Mouse (Mus musculus): Measurements from ENCODE around the gene Irf2. TPM values are rescaled to one million over a fixed set of nuclear protein-coding genes. Genes with fewer than 3 reads are reported as not detected.

Irf2 gene
- total RNA-seq, 2 experiments from 2014 or later: 67.9 to 76.9 TPM

DNA sequence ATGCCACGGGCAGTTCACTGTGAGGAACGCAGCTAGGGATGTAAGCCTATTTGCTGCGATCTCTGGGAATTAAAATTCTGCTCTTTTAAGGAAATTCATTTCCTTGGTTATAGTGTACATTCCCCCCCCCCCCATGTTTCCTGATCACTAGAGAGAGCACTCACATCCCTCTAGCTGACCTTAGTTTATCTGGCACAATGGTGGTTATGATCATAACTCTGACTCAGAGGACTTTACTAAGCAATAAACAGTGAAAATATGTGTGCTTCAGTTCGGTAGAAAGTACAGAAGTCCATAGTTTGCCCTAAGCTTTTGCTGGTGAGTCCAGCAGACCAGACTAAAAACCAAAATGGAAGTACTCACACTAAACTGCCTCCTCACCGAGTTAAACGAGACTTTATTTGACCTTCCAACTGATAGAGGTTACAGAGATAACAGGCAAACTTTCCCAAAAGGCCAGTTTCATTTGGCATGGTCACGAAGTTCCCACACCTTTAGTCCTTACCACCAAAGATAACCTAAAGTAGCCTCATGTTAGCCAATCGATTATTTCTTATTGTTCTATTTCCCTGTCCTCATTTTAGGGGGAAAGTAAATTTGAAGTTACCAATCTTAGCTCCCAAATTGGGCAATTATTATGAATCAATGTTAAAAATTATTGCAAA lies 142.4 kb downstream of the Irf2 start:
- DNase-seq: no peak

DNA sequence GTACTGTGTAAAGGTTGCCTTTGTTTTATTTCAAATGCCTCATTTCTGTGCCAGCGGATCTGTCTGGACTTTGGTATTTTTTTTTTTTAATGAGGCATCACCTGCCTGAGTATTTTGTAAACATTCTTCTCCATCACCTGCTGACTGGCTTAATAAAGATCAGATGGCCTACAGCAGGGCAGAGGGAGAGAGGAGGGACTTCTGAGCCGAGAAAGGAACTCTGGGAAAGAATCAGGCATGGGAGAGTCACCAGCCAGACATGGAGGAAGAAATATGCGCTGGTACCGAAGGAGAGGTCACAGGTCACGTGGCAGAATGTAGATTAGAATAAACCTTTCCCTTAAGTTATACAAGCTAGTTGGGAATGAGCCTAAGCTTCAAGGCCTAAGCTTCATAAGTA lies 143.2 kb downstream of the Irf2 start:
- no peak for DNase-seq

DNA sequence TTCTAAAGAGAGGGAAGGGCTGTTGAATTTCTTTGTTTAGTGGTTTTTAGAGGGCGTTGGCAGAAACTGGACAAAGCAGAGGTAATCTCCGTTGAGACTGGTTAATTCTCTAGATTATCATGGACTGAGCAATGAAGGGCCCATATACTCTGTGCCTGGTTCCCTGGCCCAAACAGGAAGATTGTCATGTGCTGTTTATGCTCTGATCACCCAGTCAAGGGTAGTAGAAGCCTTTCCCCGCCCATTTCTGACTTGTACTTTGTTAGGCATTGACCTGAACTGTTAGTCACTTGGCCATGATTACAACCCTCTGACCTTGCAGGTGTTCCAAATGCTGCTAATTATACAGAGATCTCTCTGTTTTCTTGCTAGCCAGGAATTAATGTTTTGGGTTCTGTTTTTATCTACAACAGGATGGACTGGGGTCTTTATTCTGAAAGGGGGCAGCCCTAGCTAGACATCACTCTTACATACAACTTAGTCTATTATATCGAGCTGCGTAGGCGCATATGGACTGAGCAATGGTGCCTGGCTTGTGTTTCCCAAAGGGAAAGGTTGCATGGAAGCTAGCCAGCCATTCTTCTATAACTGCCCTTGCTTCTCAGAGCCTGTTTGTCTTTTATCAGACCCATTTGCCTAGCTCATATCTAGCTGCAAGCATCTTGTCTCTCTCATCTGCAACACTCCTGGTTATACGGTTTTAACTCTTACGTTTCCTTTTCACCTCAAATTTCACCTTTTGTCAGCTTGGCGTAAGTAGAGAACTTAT lies 143.9 kb downstream of the Irf2 start:
- peak; percentile 41 to 49 for DNase-seq

DNA sequence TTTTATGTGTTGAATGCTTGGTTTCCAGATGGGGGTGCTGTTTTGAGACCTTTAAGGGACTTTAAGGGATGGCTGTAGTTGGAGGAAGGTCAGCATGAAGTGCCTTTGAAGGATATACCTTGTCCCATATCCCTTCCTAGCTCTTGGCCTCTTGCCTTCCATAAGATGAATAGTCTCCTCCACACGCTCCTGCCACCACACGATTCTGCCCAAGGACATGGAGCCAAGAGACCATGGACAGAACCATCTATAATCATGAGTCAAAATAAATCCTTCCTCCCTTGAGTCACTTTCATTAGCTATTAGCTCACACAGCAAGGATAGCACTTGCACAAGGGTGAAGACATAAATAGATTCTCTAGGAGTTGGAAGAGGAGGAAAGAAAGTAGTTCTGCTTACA lies 146.3 kb downstream of the Irf2 start:
- peak; percentile 12 to 52 for DNase-seq

DNA sequence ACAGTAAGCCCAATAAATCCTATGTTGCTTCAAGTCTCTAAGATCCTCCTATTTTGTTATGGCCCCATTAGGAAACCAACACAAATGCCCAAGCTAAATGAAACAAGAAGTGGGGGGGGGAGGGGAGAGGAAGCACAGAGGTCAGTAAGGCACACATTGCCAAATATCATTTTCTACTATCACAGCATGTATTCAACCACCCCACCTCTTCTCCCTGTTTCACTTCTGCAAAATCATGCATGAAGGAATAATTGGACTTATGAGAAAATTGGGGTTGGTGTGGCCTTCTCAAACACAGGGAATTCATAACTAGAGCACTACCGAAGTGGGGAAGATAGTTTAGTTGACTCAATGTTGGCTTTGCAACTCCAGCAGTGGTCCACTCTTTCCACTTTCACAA lies 146.7 kb downstream of the Irf2 start:
- no peak for DNase-seq

DNA sequence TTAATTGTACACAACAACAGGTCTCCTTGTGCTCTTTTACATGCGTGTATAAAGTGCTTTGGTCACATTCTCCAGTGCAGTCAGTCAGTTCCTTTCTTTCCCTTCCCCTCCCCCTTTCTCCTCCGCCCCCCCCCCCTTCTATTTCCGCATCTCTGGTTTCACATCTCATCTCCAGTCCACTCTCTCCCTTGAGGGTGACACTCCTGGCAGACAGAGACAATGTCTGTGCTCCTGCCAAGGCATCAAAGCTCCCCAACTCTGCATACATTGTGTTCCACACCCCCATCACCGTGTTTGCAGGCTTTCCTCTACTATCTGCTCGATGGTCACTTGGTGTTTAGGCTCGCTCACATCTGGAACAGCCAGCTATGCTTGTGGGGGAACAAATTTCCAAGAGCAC lies 147.9 kb downstream of the Irf2 start:
- DNase-seq: no peak

DNA sequence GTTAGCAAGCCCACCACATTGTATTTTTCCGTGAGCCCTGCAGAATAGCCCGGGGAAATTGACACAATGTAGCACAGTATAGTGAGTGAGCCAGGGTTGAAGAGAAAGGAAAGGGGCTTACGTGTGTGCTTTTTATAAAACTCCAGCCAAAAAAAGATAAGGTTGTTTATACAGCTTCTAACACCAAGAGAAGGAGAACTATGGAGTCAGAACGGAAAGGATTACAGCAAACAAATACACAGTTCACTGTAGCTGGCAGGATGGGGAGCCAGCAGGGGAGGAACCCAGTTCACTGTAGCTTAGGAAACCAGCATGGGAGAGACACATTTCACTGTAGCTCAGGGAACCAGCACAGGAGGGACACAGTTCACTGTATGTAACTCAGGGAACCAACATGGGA lies 149.0 kb downstream of the Irf2 start:
- no peak for DNase-seq

DNA sequence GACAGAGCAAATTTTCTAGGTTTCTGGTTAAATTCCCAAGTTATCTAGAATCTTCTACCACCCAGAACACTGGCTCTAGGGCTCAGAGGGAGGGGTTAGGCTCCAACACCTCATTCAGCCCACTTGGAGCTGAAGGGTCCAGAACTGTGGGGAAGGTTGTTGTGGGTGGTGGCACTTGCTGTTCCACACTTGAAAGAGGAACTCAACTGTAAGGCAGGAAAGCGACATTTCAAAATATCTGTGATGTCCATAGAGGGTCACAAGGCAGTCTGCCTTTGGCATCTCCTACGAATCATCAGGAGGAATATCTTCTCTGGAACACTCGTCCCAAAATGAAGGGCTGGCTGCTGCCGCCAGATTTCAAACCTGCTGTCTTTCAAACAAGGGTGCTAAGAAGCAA lies 150.7 kb downstream of the Irf2 start:
- DNase-seq: no peak

DNA sequence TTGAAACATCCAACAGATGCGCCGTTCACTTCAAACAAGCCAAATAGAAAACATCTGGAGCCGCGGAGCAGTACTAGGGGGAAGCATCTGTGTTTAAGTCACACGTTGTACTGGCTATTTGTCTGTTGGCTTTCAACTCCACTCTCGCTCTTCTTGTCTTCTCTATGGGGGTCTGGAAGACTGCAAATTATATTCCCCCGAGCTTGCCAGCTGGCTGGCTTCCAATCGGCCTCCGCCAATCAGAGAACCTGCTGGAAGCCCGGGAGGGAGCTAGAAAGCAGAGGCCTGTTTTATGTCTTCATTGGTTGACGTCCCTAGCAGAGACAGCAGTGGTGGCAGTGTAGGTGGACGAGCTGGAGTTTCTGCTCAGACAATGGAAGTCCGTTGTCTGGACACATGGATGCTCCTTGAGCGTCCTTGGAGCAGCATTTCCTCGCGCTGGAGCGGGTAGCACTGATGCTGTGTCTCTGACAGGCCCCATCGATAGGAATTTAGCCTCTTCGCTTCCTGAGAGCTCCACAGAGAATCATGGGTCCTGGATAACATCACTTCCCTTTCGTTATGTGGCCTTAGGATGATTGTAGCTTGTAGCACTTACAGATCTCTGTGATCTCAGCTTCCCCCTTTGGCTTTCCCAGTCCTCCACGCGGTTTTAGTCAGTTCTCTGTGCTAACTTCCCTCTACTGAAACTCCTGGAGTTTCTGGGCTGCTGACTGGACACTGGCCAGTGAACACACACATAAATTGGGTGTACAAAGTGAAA lies 153.2 kb downstream of the Irf2 start:
- peak; percentile 21 to 32 for DNase-seq

DNA sequence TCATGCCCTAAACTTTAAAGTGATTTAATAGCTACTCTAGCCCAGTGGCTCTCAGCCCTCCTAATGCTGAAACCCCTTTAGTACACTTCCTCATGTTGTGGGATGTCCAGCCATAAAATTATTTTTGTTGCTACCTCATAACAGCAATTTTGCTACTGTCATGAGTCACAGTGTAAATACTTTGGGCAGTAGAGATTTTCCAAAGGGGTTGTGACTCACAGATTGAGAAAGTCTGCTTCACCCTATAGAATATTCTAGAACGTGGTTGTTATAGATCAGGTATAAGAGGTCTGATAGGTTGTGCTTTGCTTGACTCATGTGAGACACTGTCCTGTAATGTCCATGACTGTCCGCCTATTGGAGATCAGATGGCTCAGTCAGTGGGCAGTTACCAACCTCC lies 154.9 kb downstream of the Irf2 start:
- DNase-seq: no peak

DNA sequence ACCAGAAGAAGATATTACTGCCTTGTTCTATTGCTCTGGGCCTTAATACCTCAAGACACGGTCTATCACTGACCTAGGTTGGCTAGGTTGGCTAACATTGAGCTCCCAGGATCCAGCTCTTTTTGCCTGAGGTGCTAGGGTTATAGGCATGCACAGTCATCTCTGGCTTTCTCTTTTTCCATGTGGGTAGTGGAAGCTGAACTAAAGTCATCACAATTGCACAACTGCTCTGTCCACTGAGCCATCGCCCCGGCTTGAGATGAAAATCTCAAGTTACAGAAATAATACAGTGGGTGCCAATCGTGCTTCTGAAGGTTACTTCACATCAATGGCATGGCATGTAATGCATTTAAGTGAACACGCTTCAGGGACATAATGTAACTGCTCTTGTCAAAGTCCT lies 156.5 kb downstream of the Irf2 start:
- no peak for DNase-seq

DNA sequence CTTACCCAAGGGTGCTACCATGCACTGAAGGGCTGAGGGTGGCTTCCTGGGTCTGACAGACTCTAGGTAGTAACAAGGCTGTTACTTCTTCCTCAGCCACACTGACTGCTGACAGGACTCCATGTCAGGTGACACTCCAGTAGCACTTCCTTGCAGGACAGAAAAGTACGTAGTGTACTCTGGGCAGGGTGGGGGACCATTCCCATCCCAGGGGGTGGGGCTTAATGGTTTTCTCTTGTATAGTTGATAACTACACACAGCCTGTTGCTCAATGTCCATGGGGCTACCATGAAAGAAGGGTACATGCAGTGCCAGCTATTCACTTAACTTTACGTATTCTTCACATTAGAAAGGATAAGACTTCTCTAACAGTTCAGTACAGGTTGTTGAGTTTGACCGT lies 157.2 kb downstream of the Irf2 start:
- DNase-seq: no peak

Other genes with a start within 250 kb of the Irf2 start
- 1 to 10 TPM; 1.8 to 3.1 TPM for gene Cenpu, start 187.7 kb upstream of the Irf2 start, total RNA-seq (2021)
- gene Primpol, start 122.5 kb upstream of the Irf2 start, total RNA-seq (2021): 10 to 100 TPM; 11.0 to 13.3 TPM
- 10 to 100 TPM; 17.3 to 22.4 TPM for gene Casp3, start 122.4 kb upstream of the Irf2 start, total RNA-seq (2021)
- gene Enpp6, start 247.2 kb downstream of the Irf2 start, total RNA-seq (2021): 1 to 10 TPM; 1.5 to 4.6 TPM

All from adrenal gland, postnatal 36 days (tissue).